Mouse (Mus musculus) G1E (cell line): ENCODE data around the gene Rnf227. TPM values are rescaled to one million over a fixed set of nuclear protein-coding genes. Genes with fewer than 3 reads are reported as not detected.
A peak's percentile ranks its signal among the peaks of the same experiment; 100 is the strongest.

Source experiments
- ATAC-seq: 2 replicates; pipeline ENCODE4 v1.8.0; 2016; ENCODE audit warnings: mild to moderate bottlenecking; ENCODE audit not compliant: insufficient number of reproducible peaks, poor library complexity, low FRiP score, severe bottlenecking; ENCODE audit errors: extremely low read depth
- DNase-seq: peaks from one replicate; pipeline ENCODE4 v3.0.0; 2012; ENCODE audit warnings: low spot score
- H3K27me3 ChIP-seq: 2 replicates; pipeline ENCODE4 v1.6.1; 2012; ENCODE audit warnings: mild to moderate bottlenecking, low read length, inconsistent platforms; ENCODE audit not compliant: insufficient read depth
- H3K36me3 ChIP-seq: replicated peaks from 2 replicates; pipeline ENCODE3; 2012; ENCODE audit warnings: mild to moderate bottlenecking, inconsistent platforms
- H3K4me1 ChIP-seq: 2 replicates; pipeline ENCODE4 v1.6.1; 2012; ENCODE audit warnings: low read depth, low read length, inconsistent platforms, mixed read lengths; ENCODE audit not compliant: insufficient read depth
- H3K4me3 ChIP-seq: 2 replicates; pipeline ENCODE4 v1.5.1; 2012; ENCODE audit warnings: low read depth, mild to moderate bottlenecking, inconsistent platforms, low read length, moderate library complexity, mixed read lengths
- H3K9me3 ChIP-seq: replicated peaks from 2 replicates; pipeline ENCODE4 v1.6.1; 2012; ENCODE audit warnings: inconsistent platforms
- CTCF ChIP-seq: IDR thresholded peaks from 2 replicates; pipeline ENCODE4 v1.5.1; 2012; ENCODE audit warnings: low read depth, low read length, inconsistent platforms, mixed read lengths
- GATA1 ChIP-seq: IDR thresholded peaks from 2 replicates; pipeline ENCODE4 v1.6.1; 2012; ENCODE audit warnings: borderline replicate concordance, low read length, inconsistent platforms, mixed read lengths
- GATA2 ChIP-seq: IDR thresholded peaks from 2 replicates; pipeline ENCODE4 v1.6.1; 2012; ENCODE audit warnings: low read depth, low read length, inconsistent platforms, borderline replicate concordance
- POLR2AphosphoS5 ChIP-seq: IDR thresholded peaks from 2 replicates; pipeline ENCODE4 v1.6.1; 2012; ENCODE audit warnings: low read depth, low read length, inconsistent platforms; ENCODE audit not compliant: insufficient replicate concordance
- TAL1 ChIP-seq: conservative IDR thresholded peaks from 2 replicates; pipeline ENCODE4 v1.6.1; 2012; ENCODE audit warnings: low read depth, low read length, inconsistent platforms, mixed read lengths
- polyA plus RNA-seq: library from polyadenylated mRNA; stranded (reverse); fragments of >175 nt; gene quantifications from 2 replicates; pipeline ENCODE4 v1.2.3, GENCODE M21; 2012
- total RNA-seq, 2 experiments: library from RNA; stranded (forward) in 1 of 2; stranded (reverse) in 1 of 2; fragments of 200-1000 nt in 1 of 2; fragments of >200 nt in 1 of 2; fragmentation: Nextera tagmentation in 1 of 2; gene quantifications; 2 replicates each; pipeline ENCODE4 v1.2.3; 2014 to 2017

Rnf227 gene
- total and polyA plus RNA-seq, 3 experiments: 0.11 TPM; not detected in 2

GRCm38 (mm10) chr11:69372056-69372779, 32.0 kb downstream of the Rnf227 start:
- Histone ChIP-seq H3K9me3 (no peaks in the 10 kb centered on the region), H3K36me3 (peaks cover 21% of the 10 kb centered on the region), H3K27me3 (no peaks in the 10 kb centered on the region), H3K4me1 (peaks cover 57% of the 10 kb centered on the region), H3K4me3 (peak overlapping the region; percentile 66; the same call in 1 of the 2 replicates)
- TF ChIP-seq POLR2AphosphoS5: no peak
- TF ChIP-seq GATA1: no peak
- TF ChIP-seq GATA2: no peak
- no peak for TF ChIP-seq CTCF
- TF ChIP-seq TAL1: no peak
- ATAC-seq: no peak
- no peak for DNase-seq

- Histone ChIP-seq H3K9me3 (no peaks in the 10 kb centered on the region), H3K4me3 (peak overlapping the region; percentile 69), H3K27me3 (no peaks in the 10 kb centered on the region), H3K36me3 (peaks cover 26% of the 10 kb centered on the region), H3K4me1 (peaks cover 53% of the 10 kb centered on the region)
- DNase-seq (no peak), ATAC-seq (no peak)
- TF ChIP-seq POLR2AphosphoS5 (no peak), CTCF (peak; percentile 39; the same call in 1 of the 2 replicates), GATA1 (no peak), GATA2 (no peak), TAL1 (no peak)
Observed at GRCm38 (mm10) chr11:69372780-69373170, 32.5 kb downstream of the Rnf227 start.

GRCm38 (mm10) chr11:69373223-69373965, 33.1 kb downstream of the Rnf227 start:
- peaks cover 30% of the 10 kb centered on the region for H3K36me3 ChIP-seq
- H3K27me3 ChIP-seq: no peaks in the 10 kb centered on the region
- H3K4me1 ChIP-seq: peaks cover 48% of the 10 kb centered on the region
- ATAC-seq (peak; percentile 47), DNase-seq (peak; percentile 40)
- no peaks in the 10 kb centered on the region for H3K9me3 ChIP-seq
- no peak for TF ChIP-seq POLR2AphosphoS5
- peak; percentile 36; the same call in 1 of the 2 replicates for TF ChIP-seq TAL1
- no peak for TF ChIP-seq CTCF
- TF ChIP-seq GATA2: no peak
- TF ChIP-seq GATA1: no peak
- H3K4me3 ChIP-seq: peak overlapping the region; percentile 69

- ATAC-seq (no peak), DNase-seq (no peak)
- peaks cover 44% of the 10 kb centered on the region for H3K4me1 ChIP-seq
- H3K9me3 ChIP-seq: no peaks in the 10 kb centered on the region
- no peaks in the 10 kb centered on the region for H3K27me3 ChIP-seq
- no peak overlapping the region for H3K4me3 ChIP-seq
- TF ChIP-seq POLR2AphosphoS5 (no peak), TAL1 (no peak), GATA2 (no peak), GATA1 (no peak), CTCF (no peak)
- H3K36me3 ChIP-seq: peaks cover 39% of the 10 kb centered on the region
Observed at GRCm38 (mm10) chr11:69375646-69376045, 35.4 kb downstream of the Rnf227 start.

- no peak overlapping the region for H3K4me3 ChIP-seq
- ATAC-seq (no peak), DNase-seq (no peak)
- H3K9me3 ChIP-seq: no peaks in the 10 kb centered on the region
- H3K27me3 ChIP-seq: no peaks in the 10 kb centered on the region
- H3K36me3 ChIP-seq: peaks cover 35% of the 10 kb centered on the region
- peaks cover 23% of the 10 kb centered on the region for H3K4me1 ChIP-seq
- TF ChIP-seq POLR2AphosphoS5 (no peak), CTCF (no peak), GATA1 (no peak), GATA2 (no peak), TAL1 (no peak)
Observed at GRCm38 (mm10) chr11:69377766-69378165, 37.5 kb downstream of the Rnf227 start.

- ATAC-seq (no peak), DNase-seq (no peak)
- H3K27me3 ChIP-seq: no peaks in the 10 kb centered on the region
- H3K9me3 ChIP-seq: no peaks in the 10 kb centered on the region
- peaks cover 42% of the 10 kb centered on the region for H3K36me3 ChIP-seq
- peaks cover 7% of the 10 kb centered on the region for H3K4me1 ChIP-seq
- TF ChIP-seq GATA2 (no peak), CTCF (no peak), POLR2AphosphoS5 (no peak), GATA1 (no peak), TAL1 (no peak)
- H3K4me3 ChIP-seq: no peak overlapping the region
Observed at GRCm38 (mm10) chr11:69379600-69379999, 39.3 kb downstream of the Rnf227 start.
